Mouse (Mus musculus): ENCODE measurements around the gene Cav1.

DNA sequence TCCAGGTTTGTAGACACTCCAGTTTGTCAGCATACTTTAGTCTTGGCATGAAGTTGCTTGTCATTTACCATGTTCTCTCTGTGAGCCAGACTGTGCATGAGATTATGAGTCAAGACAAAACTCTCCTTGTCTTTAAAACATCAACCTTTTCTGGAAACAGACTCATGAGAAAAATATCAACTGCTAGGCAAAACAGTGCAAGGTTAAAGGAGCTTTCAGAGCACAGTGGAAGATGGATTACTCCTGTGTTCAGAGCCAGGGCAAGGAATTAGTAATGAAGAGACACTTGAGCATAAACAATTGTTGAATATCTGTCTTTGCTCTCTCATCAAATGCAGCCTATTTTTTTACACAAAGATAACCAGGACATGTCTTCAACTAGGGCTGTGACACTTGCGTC is 47.2 kb upstream of the Cav1 start:
- TF ChIP-seq POLR2A (IDR thresholded peaks at IDR 0.05; ENCODE audit: low read depth, low read length), result no peak
- TF ChIP-seq CTCF (IDR thresholded peaks at IDR 0.05; ENCODE audit: borderline replicate concordance, insufficient read depth, low read length), result no peak

Measured in embryonic fibroblast, embryonic 13.5 days (primary cell).